Mouse (Mus musculus) midbrain, embryonic 11.5 days (tissue): ENCODE data around the gene Vmn2r36. TPM values are rescaled to one million over a fixed set of nuclear protein-coding genes. Genes with fewer than 3 reads are reported as not detected.
"Not testable (repeated sequence)": the region's sequence is repeated elsewhere in the genome, so short reads cannot be mapped to it uniquely, and the experiment has no call there.

Source experiments
- ATAC-seq: fragments of 200-750 bp; cut with Nextera tagmentation; 2 replicates; pipeline ENCODE4 v1.8.0; 2017; ENCODE audit warnings: moderate TSS enrichment, moderate library complexity; ENCODE audit not compliant: low FRiP score
- DNase-seq: peaks from one replicate; pipeline ENCODE4 v3.0.0; 2015; ENCODE audit warnings: low spot score; ENCODE audit errors: missing footprints
- H3K27ac ChIP-seq: fragments of 300-500 bp; sonication (generic); 2 replicates; pipeline ENCODE4 v1.5.1; 2014; ENCODE audit warnings: low read depth, low read length
- H3K27me3 ChIP-seq: fragments of 300-500 bp; sonication (generic); 2 replicates; pipeline ENCODE4 v1.6.1; 2014; ENCODE audit warnings: mild to moderate bottlenecking, low read length, moderate library complexity, mixed read lengths; ENCODE audit not compliant: control insufficient read depth, insufficient read depth
- H3K36me3 ChIP-seq: fragments of 300-500 bp; sonication (generic); 2 replicates; pipeline ENCODE4 v1.6.1; 2014; ENCODE audit warnings: mild to moderate bottlenecking, low read length, moderate library complexity, mixed read lengths; ENCODE audit not compliant: control insufficient read depth, insufficient read depth
- H3K4me1 ChIP-seq: fragments of 300-500 bp; sonication (generic); 2 replicates; pipeline ENCODE4 v1.6.1; 2014; ENCODE audit warnings: low read length; ENCODE audit not compliant: control insufficient read depth, insufficient read depth
- H3K4me2 ChIP-seq: fragments of 300-500 bp; sonication (generic); 2 replicates; pipeline ENCODE4 v1.6.1; 2014; ENCODE audit warnings: mild to moderate bottlenecking, moderate library complexity
- H3K4me3 ChIP-seq: fragments of 300-500 bp; sonication (generic); 2 replicates; pipeline ENCODE4 v1.5.1; 2014; ENCODE audit warnings: low read depth, low read length
- H3K9ac ChIP-seq: fragments of 300-500 bp; sonication (generic); 2 replicates; pipeline ENCODE4 v1.6.1; 2014; ENCODE audit warnings: low read length
- H3K9me3 ChIP-seq: fragments of 300-500 bp; sonication (generic); 2 replicates; pipeline ENCODE4 v1.6.1; 2016; ENCODE audit warnings: low read length; ENCODE audit not compliant: control insufficient read depth
- WGBS: fragments of 180-500 bp; shearing (Covaris S2); extraction: QIAGEN DNeasy Blood & Tissue Kit; methylation state at CpG from one replicate; pipeline ENCODE4 v1.1.7; 2014; 5-methylcytosine and 5-hydroxymethylcytosine counted together
- polyA plus RNA-seq: library from polyadenylated mRNA; unstranded; fragments of >200 nt; fragmentation: Nextera tagmentation; extraction: Ambion mirVana; gene quantifications from 2 replicates; pipeline ENCODE4 v1.2.1, GENCODE M21; 2014

The Vmn2r36 gene
- polyA plus RNA-seq = not detected in 2 replicates

DNA sequence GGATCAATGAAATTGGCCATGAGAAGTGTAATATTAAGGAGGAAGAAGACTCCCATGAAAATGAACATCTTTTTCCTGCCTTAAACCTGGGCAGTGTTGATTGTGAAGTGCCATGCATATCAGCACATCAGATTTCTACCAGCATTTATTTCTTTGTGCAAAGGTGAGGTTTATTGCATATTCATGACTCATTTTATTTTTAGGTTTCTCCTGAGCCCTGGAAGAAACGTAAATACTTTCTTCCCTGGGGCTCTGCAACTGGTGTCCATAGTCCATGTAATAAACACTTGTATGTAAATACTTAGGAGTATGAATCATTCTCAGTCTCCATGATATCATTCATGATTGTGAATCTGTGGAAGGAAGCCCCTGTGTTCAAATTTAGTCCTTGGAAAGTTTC, at the start of gene Vmn2r36:
Gene Vmn2r36, minus strand, starts transcription at position 101 of the 400 bp plus-strand sequence.
- not testable (repeated sequence) for DNase-seq, H3K36me3 ChIP-seq, H3K27ac ChIP-seq, H3K4me3 ChIP-seq, H3K4me1 ChIP-seq, H3K9ac ChIP-seq, H3K9me3 ChIP-seq, H3K27me3 ChIP-seq, ATAC-seq, H3K4me2 ChIP-seq
- WGBS = no CpG with 5 or more reads among the region's 1 CpGs

Other genes starting within 250 kb of the Vmn2r36 start
- not detected in 2 replicates for gene Vmn2r34, start 213.0 kb downstream of the Vmn2r36 start, polyA plus RNA-seq
- gene Vmn2r35, start 82.6 kb downstream of the Vmn2r36 start, polyA plus RNA-seq = not detected in 2 replicates